Mouse (Mus musculus) stomach, postnatal 0 days (tissue): Measurements from ENCODE around the gene Myo6.

Source experiments
- CTCF ChIP-seq: IDR thresholded peaks from 2 replicates; pipeline ENCODE4 v1.5.1; 2016; ENCODE audit warnings: antibody characterized with exemption, low read depth, mild to moderate bottlenecking, moderate library complexity
- EP300 ChIP-seq: optimal IDR thresholded peaks from 2 replicates; pipeline ENCODE3; 2016; ENCODE audit warnings: antibody characterized with exemption

GRCm38 (mm10) chr9:80258396-80258795 is 93.6 kb downstream of the Myo6 start:
- TF ChIP-seq CTCF (peak; percentile 58), EP300 (no peak)
